Mouse (Mus musculus) lung, postnatal 0 days (tissue): Measurements from ENCODE around the gene Myf6.

Experiments
- CTCF ChIP-seq: IDR thresholded peaks from 2 replicates; pipeline ENCODE4 v1.5.1; 2016; ENCODE audit warnings: antibody characterized with exemption, mild to moderate bottlenecking
- EP300 ChIP-seq: IDR thresholded peaks from 2 replicates; pipeline ENCODE4 v1.6.1; 2016; ENCODE audit warnings: antibody characterized with exemption, mild to moderate bottlenecking, control low read depth

DNA sequence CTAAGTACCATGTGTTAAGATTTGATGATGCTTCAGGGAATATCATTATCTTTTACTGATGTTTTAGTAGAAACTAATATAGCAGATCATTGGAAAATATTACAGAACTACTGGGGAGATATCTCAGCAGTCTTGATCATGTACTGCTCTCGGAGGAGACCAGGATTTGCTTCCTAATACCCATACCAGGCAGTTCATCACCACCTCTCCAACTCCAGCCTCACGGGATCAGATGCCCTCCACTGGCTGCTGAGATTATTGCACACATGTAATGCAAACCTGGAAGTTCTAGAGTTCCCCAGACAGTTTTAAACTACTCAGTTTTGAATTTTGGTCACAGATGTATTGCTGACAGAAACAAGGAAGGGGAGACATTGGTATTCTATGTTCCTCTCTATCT is 21.0 kb downstream of the Myf6 start:
- TF ChIP-seq CTCF, result peak; percentile 58
- no peak for TF ChIP-seq EP300
